Mouse (Mus musculus) fat pad, adult 2 months (tissue): ENCODE results near the gene Olfr483.

Experiments used
- DNase-seq: peaks from one replicate; pipeline ENCODE4 v3.0.0-alpha.2; 2011; ENCODE audit warnings: low read depth, low spot score; ENCODE audit errors: extremely low read depth

Gene Olfr483

DNA sequence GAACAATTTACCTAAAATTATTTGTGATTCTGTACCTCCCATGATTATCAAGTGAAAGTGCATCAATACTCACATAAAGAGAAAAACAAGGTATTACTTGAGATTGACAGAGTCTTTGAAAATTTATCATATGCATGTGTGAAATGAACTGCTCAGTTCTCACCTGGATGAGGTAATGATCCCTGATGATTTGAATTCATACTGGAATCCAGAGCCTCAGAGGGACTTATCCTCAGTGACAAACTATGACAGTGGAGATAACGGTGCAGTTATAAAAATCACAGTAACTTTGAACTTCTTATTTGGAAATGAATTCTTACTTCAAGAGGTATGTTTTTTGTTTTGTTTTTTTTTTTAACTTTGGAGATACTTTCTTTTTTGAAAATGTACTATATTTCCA is at the start of gene Olfr483:
TSS of gene Olfr483 (plus strand) at position 301 of the 400 bp plus-strand sequence.
- no peak for DNase-seq

- no peak for DNase-seq
Measured at GRCm38 (mm10) chr7:108067246-108067645, 33.4 kb upstream of the Olfr483 start, which contains the start of gene Olfr480. Gene Olfr480, minus strand, starts transcription at chr7:108067346.

DNA sequence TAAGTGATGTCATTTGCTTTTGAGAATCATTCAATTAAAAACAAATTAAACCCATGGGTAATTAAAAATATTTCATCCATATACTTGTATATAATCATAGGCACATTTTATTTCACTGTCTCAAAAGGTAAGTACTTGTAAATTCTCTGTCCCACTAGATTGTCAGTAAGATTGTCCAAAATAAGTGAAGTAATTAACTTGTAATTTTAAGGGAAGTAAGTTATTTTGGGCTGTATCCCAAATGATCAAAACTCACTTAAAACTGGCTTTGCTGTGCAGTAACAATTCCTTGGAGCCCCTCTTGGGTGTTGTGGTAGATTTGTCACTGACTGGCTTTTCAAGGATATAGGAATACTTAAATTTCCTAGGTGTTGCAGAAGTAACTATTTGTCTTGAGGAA is 21.1 kb upstream of the Olfr483 start, which contains the start of gene Olfr481:
TSS of gene Olfr481 (plus strand) at position 301 of the 400 bp plus-strand sequence.
- no peak for DNase-seq

- no peak for DNase-seq
Measured at GRCm38 (mm10) chr7:108097486-108097885, 3.2 kb upstream of the Olfr483 start, which contains the start of gene Olfr482. Gene Olfr482, minus strand, starts transcription at chr7:108097586.

DNA sequence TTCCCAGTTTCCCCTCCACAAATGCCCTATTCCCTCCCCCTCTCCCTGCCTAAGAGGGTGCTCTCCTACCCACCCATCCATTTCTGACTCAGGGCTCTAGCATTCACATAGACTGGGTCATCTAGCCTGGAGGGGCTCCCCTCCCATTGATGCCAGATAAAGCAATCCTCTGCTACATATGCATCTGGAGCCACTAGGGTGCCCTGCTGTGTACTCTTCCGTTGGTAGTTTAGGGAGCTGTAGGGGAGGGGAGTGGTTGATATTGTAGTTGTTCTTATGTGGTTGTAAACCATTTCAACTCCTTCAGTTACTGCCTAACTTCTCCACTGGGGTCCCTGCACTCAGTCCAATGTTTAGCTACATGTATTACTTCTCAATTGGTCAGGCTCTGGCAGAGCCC is 20.0 kb downstream of the Olfr483 start:
- no peak for DNase-seq

DNA sequence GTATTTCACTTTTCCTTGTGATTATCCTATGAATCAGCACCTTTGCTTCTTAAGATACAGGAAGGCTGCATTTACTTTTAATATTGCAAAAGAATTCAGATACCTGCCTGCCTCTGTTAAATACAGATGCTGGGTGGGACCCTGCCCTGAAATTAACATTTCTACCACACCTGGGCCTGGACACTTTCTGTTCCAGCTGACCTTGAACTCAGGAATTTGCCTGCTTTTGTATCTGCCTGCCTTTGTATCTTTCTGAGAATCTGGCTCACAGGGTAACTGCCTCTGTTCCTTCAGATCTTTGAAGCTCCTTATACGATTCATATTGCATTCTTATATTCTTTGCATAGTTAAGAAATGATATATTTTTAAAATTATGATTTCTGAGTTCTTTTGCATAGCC is 20.8 kb downstream of the Olfr483 start:
- no peak for DNase-seq

GRCm38 (mm10) chr7:108127349-108127748 is 26.7 kb downstream of the Olfr483 start, which contains the start of gene Olfr484:
Gene Olfr484, minus strand, starts transcription at chr7:108127449.
- no peak for DNase-seq
